Mouse (Mus musculus): ENCODE data around the gene Cd151.

The Cd151 gene

GRCm38 (mm10) chr7:141467230-141468030 is at the start of gene Cd151:
TSS of gene Cd151 (plus strand) at chr7:141467392.
- ATAC-seq (ENCODE audit: insufficient number of reproducible peaks, low FRiP score, low TSS enrichment): 0 out of 2 replicates have a peak, but pooled peaks have one; percentile 10

- ATAC-seq (ENCODE audit: insufficient number of reproducible peaks, low FRiP score, low TSS enrichment): no peak
These were observed 49.2 kb upstream of the Cd151 start for GRCm38 (mm10) chr7:141417731-141418681.

GRCm38 (mm10) chr7:141418970-141419369 is 48.2 kb upstream of the Cd151 start:
- ATAC-seq (ENCODE audit: insufficient number of reproducible peaks, low FRiP score, low TSS enrichment): no peak

- ATAC-seq (ENCODE audit: insufficient number of reproducible peaks, low FRiP score, low TSS enrichment): no peak
These were observed 47.0 kb upstream of the Cd151 start for GRCm38 (mm10) chr7:141420030-141420702.

GRCm38 (mm10) chr7:141423811-141424210 is 43.4 kb upstream of the Cd151 start:
- no peak for ATAC-seq (ENCODE audit: insufficient number of reproducible peaks, low FRiP score, low TSS enrichment)

- ATAC-seq (ENCODE audit: insufficient number of reproducible peaks, low FRiP score, low TSS enrichment): no peak
These were observed 40.1 kb upstream of the Cd151 start for GRCm38 (mm10) chr7:141426948-141427730.

- ATAC-seq (ENCODE audit: insufficient number of reproducible peaks, low FRiP score, low TSS enrichment): no peak
These were observed 38.5 kb upstream of the Cd151 start for GRCm38 (mm10) chr7:141428701-141429100.

- peak; percentile 66 for ATAC-seq (ENCODE audit: insufficient number of reproducible peaks, low FRiP score, low TSS enrichment)
These were observed 37.9 kb upstream of the Cd151 start, which contains the start of gene Cend1 for GRCm38 (mm10) chr7:141429310-141429709. TSS of gene Cend1 (minus strand) at chr7:141429491.

- ATAC-seq (ENCODE audit: insufficient number of reproducible peaks, low FRiP score, low TSS enrichment): no peak
These were observed 37.2 kb upstream of the Cd151 start for GRCm38 (mm10) chr7:141429840-141430584.

- ATAC-seq (ENCODE audit: insufficient number of reproducible peaks, low FRiP score, low TSS enrichment): no peak
These were observed 36.5 kb upstream of the Cd151 start for GRCm38 (mm10) chr7:141430585-141431240.

- no peak for ATAC-seq (ENCODE audit: insufficient number of reproducible peaks, low FRiP score, low TSS enrichment)
These were observed 35.6 kb upstream of the Cd151 start for GRCm38 (mm10) chr7:141431434-141432185.

- ATAC-seq (ENCODE audit: insufficient number of reproducible peaks, low FRiP score, low TSS enrichment): no peak
These were observed 35.0 kb upstream of the Cd151 start for GRCm38 (mm10) chr7:141432186-141432611.

GRCm38 (mm10) chr7:141432741-141433516 is 34.3 kb upstream of the Cd151 start:
- ATAC-seq (ENCODE audit: insufficient number of reproducible peaks, low FRiP score, low TSS enrichment): peak; percentile 29; the same call in 1 of the 2 replicates

GRCm38 (mm10) chr7:141433517-141434400 is 33.4 kb upstream of the Cd151 start:
- no peak for ATAC-seq (ENCODE audit: insufficient number of reproducible peaks, low FRiP score, low TSS enrichment)

- ATAC-seq (ENCODE audit: insufficient number of reproducible peaks, low FRiP score, low TSS enrichment): no peak
These were observed 32.7 kb upstream of the Cd151 start for GRCm38 (mm10) chr7:141434464-141434863.
